Mouse (Mus musculus): ENCODE data around the gene Trim50. TPM values are rescaled to one million over a fixed set of nuclear protein-coding genes. Genes with fewer than 3 reads are reported as not detected.

The Trim50 gene
- polyA plus RNA-seq (2015; fragmentation: Nextera tagmentation; extraction: Ambion mirVana): not detected in 2 replicates

- no peaks in the 10 kb centered on the region for H3K27me3 ChIP-seq (ENCODE audit: control insufficient read depth, insufficient read depth, low read depth, low read length)
- no peaks in the 10 kb centered on the region for H3K9me3 ChIP-seq (replicated peaks; ENCODE audit: control insufficient read depth, low read length)
- H3K4me3 ChIP-seq (ENCODE audit: low read depth, low read length): no peak within 1 kb of the TSS
- no peaks in the 10 kb centered on the region for H3K36me3 ChIP-seq (ENCODE audit: control insufficient read depth, insufficient read depth)
- H3K9ac ChIP-seq (ENCODE audit: low read depth, low read length): no peak within 1 kb of the TSS
- ATAC-seq (ENCODE audit: low read depth): no peak
- H3K4me2 ChIP-seq (ENCODE audit: low read depth, low read length): no peak within 1 kb of the TSS
- H3K27ac ChIP-seq (ENCODE audit: low read length): no peak within 1 kb of the TSS
- H3K4me1 ChIP-seq (ENCODE audit: control insufficient read depth, low read depth, low read length): no peaks in the 10 kb centered on the region
- WGBS (ENCODE audit: insufficient replicate concordance): 63% methylated on average over 9 of the region's 9 CpGs
Observed at GRCm38 (mm10) chr5:135352995-135353394, at the start of gene Trim50. Trim50 (plus strand) TSS chr5:135353295.

- no peaks in the 10 kb centered on the region for H3K9me3 ChIP-seq (replicated peaks; ENCODE audit: control insufficient read depth, low read length)
- H3K4me3 ChIP-seq (ENCODE audit: low read depth, low read length): no peak overlapping the region
- no peaks in the 10 kb centered on the region for H3K4me1 ChIP-seq (ENCODE audit: control insufficient read depth, low read depth, low read length)
- no peak overlapping the region for H3K27ac ChIP-seq (ENCODE audit: low read length)
- no peak for ATAC-seq (ENCODE audit: low read depth)
- 30% methylated on average over 10 of the region's 10 CpGs for WGBS (ENCODE audit: insufficient replicate concordance)
- no peak overlapping the region for H3K4me2 ChIP-seq (ENCODE audit: low read depth, low read length)
- no peaks in the 10 kb centered on the region for H3K27me3 ChIP-seq (ENCODE audit: control insufficient read depth, insufficient read depth, low read depth, low read length)
- no peaks in the 10 kb centered on the region for H3K36me3 ChIP-seq (ENCODE audit: control insufficient read depth, insufficient read depth)
- no peak overlapping the region for H3K9ac ChIP-seq (ENCODE audit: low read depth, low read length)
Observed at GRCm38 (mm10) chr5:135306321-135306965, 46.7 kb upstream of the Trim50 start.

- 40% methylated on average over 3 of the region's 3 CpGs for WGBS (ENCODE audit: insufficient replicate concordance)
- Histone ChIP-seq H3K36me3 (ENCODE audit: control insufficient read depth, insufficient read depth) (no peaks in the 10 kb centered on the region), H3K27me3 (ENCODE audit: control insufficient read depth, insufficient read depth, low read depth, low read length) (no peaks in the 10 kb centered on the region), H3K4me3 (ENCODE audit: low read depth, low read length) (no peak overlapping the region), H3K4me1 (ENCODE audit: control insufficient read depth, low read depth, low read length) (no peaks in the 10 kb centered on the region), H3K4me2 (ENCODE audit: low read depth, low read length) (no peak overlapping the region), H3K9me3 (replicated peaks; ENCODE audit: control insufficient read depth, low read length) (no peaks in the 10 kb centered on the region), H3K9ac (ENCODE audit: low read depth, low read length) (no peak overlapping the region), H3K27ac (ENCODE audit: low read length) (no peak overlapping the region)
- ATAC-seq (ENCODE audit: low read depth): no peak
Observed at GRCm38 (mm10) chr5:135316177-135316576, 36.9 kb upstream of the Trim50 start.

- no peak for ATAC-seq (ENCODE audit: low read depth)
- Histone ChIP-seq H3K9me3 (replicated peaks; ENCODE audit: control insufficient read depth, low read length) (no peaks in the 10 kb centered on the region), H3K36me3 (ENCODE audit: control insufficient read depth, insufficient read depth) (no peaks in the 10 kb centered on the region), H3K4me2 (ENCODE audit: low read depth, low read length) (no peak overlapping the region), H3K27me3 (ENCODE audit: control insufficient read depth, insufficient read depth, low read depth, low read length) (no peaks in the 10 kb centered on the region), H3K4me3 (ENCODE audit: low read depth, low read length) (no peak overlapping the region), H3K27ac (ENCODE audit: low read length) (no peak overlapping the region), H3K9ac (ENCODE audit: low read depth, low read length) (no peak overlapping the region), H3K4me1 (ENCODE audit: control insufficient read depth, low read depth, low read length) (no peaks in the 10 kb centered on the region)
- WGBS (ENCODE audit: insufficient replicate concordance): 52% methylated on average over 2 of the region's 2 CpGs
Observed at GRCm38 (mm10) chr5:135319856-135320255, 33.2 kb upstream of the Trim50 start.

GRCm38 (mm10) chr5:135322197-135322596, 30.9 kb upstream of the Trim50 start:
- no peak overlapping the region for H3K9ac ChIP-seq (ENCODE audit: low read depth, low read length)
- no peak for ATAC-seq (ENCODE audit: low read depth)

GRCm38 (mm10) chr5:135326121-135326659, 26.9 kb upstream of the Trim50 start:
- Histone ChIP-seq H3K4me3 (ENCODE audit: low read depth, low read length) (no peak overlapping the region), H3K9me3 (replicated peaks; ENCODE audit: control insufficient read depth, low read length) (no peaks in the 10 kb centered on the region), H3K27ac (ENCODE audit: low read length) (no peak overlapping the region), H3K4me2 (ENCODE audit: low read depth, low read length) (no peak overlapping the region), H3K27me3 (ENCODE audit: control insufficient read depth, insufficient read depth, low read depth, low read length) (no peaks in the 10 kb centered on the region), H3K36me3 (ENCODE audit: control insufficient read depth, insufficient read depth) (no peaks in the 10 kb centered on the region), H3K4me1 (ENCODE audit: control insufficient read depth, low read depth, low read length) (no peaks in the 10 kb centered on the region), H3K9ac (ENCODE audit: low read depth, low read length) (no peak overlapping the region)
- no peak for ATAC-seq (ENCODE audit: low read depth)
- WGBS (ENCODE audit: insufficient replicate concordance): 34% methylated on average over 3 of the region's 3 CpGs

More at GRCm38 (mm10) chr5:135322197-135322596, 30.9 kb upstream of the Trim50 start:
- 76% methylated on average over 1 of the region's 1 CpGs for WGBS (ENCODE audit: insufficient replicate concordance)
- no peaks in the 10 kb centered on the region for H3K27me3 ChIP-seq (ENCODE audit: control insufficient read depth, insufficient read depth, low read depth, low read length)
- no peaks in the 10 kb centered on the region for H3K9me3 ChIP-seq (replicated peaks; ENCODE audit: control insufficient read depth, low read length)
- H3K4me3 ChIP-seq (ENCODE audit: low read depth, low read length): no peak overlapping the region
- no peaks in the 10 kb centered on the region for H3K4me1 ChIP-seq (ENCODE audit: control insufficient read depth, low read depth, low read length)
- no peak overlapping the region for H3K27ac ChIP-seq (ENCODE audit: low read length)
- no peak overlapping the region for H3K4me2 ChIP-seq (ENCODE audit: low read depth, low read length)
- no peaks in the 10 kb centered on the region for H3K36me3 ChIP-seq (ENCODE audit: control insufficient read depth, insufficient read depth)

- Histone ChIP-seq H3K27me3 (ENCODE audit: control insufficient read depth, insufficient read depth, low read depth, low read length) (no peaks in the 10 kb centered on the region), H3K36me3 (ENCODE audit: control insufficient read depth, insufficient read depth) (no peaks in the 10 kb centered on the region), H3K4me1 (ENCODE audit: control insufficient read depth, low read depth, low read length) (no peaks in the 10 kb centered on the region), H3K27ac (ENCODE audit: low read length) (no peak overlapping the region), H3K9ac (ENCODE audit: low read depth, low read length) (no peak overlapping the region), H3K4me3 (ENCODE audit: low read depth, low read length) (no peak overlapping the region), H3K4me2 (ENCODE audit: low read depth, low read length) (no peak overlapping the region), H3K9me3 (replicated peaks; ENCODE audit: control insufficient read depth, low read length) (no peaks in the 10 kb centered on the region)
- no peak for ATAC-seq (ENCODE audit: low read depth)
- 53% methylated on average over 4 of the region's 4 CpGs for WGBS (ENCODE audit: insufficient replicate concordance)
Observed at GRCm38 (mm10) chr5:135329471-135329870, 23.6 kb upstream of the Trim50 start.

- Histone ChIP-seq H3K9me3 (replicated peaks; ENCODE audit: control insufficient read depth, low read length) (no peaks in the 10 kb centered on the region), H3K4me2 (ENCODE audit: low read depth, low read length) (no peak overlapping the region), H3K27me3 (ENCODE audit: control insufficient read depth, insufficient read depth, low read depth, low read length) (no peaks in the 10 kb centered on the region), H3K36me3 (ENCODE audit: control insufficient read depth, insufficient read depth) (no peaks in the 10 kb centered on the region), H3K4me1 (ENCODE audit: control insufficient read depth, low read depth, low read length) (no peaks in the 10 kb centered on the region), H3K27ac (ENCODE audit: low read length) (no peak overlapping the region), H3K4me3 (ENCODE audit: low read depth, low read length) (no peak overlapping the region), H3K9ac (ENCODE audit: low read depth, low read length) (no peak overlapping the region)
- 71% methylated on average over 5 of the region's 5 CpGs for WGBS (ENCODE audit: insufficient replicate concordance)
- ATAC-seq (ENCODE audit: low read depth): no peak
Observed at GRCm38 (mm10) chr5:135330201-135330600, 22.9 kb upstream of the Trim50 start.

- Histone ChIP-seq H3K4me1 (ENCODE audit: control insufficient read depth, low read depth, low read length) (no peaks in the 10 kb centered on the region), H3K27me3 (ENCODE audit: control insufficient read depth, insufficient read depth, low read depth, low read length) (no peaks in the 10 kb centered on the region), H3K4me2 (ENCODE audit: low read depth, low read length) (no peak overlapping the region), H3K9me3 (replicated peaks; ENCODE audit: control insufficient read depth, low read length) (no peaks in the 10 kb centered on the region), H3K27ac (ENCODE audit: low read length) (no peak overlapping the region), H3K36me3 (ENCODE audit: control insufficient read depth, insufficient read depth) (no peaks in the 10 kb centered on the region), H3K4me3 (ENCODE audit: low read depth, low read length) (no peak overlapping the region), H3K9ac (ENCODE audit: low read depth, low read length) (no peak overlapping the region)
- no peak for ATAC-seq (ENCODE audit: low read depth)
- 67% methylated on average over 6 of the region's 6 CpGs for whole genome bisulfite sequencing (ENCODE audit: insufficient replicate concordance)
Observed at GRCm38 (mm10) chr5:135331161-135331560, 21.9 kb upstream of the Trim50 start.
